Mouse (Mus musculus): ENCODE results near the gene Arid3a. TPM values are rescaled to one million over a fixed set of nuclear protein-coding genes. Genes with fewer than 3 reads are reported as not detected.

The Arid3a gene
- polyA plus RNA-seq, 1 experiment: 36.5 TPM

- H3K4me1 ChIP-seq (ENCODE audit: control insufficient read depth, insufficient read depth, low read length): peaks cover 4% of the 10 kb centered on the region
- peak overlapping the region; percentile 84 for H3K4me3 ChIP-seq (ENCODE audit: low read depth, low read length)
- H3K27ac ChIP-seq (ENCODE audit: insufficient read depth, low read length): peak overlapping the region; percentile 26
- no peaks in the 10 kb centered on the region for H3K9me3 ChIP-seq (replicated peaks; ENCODE audit: control insufficient read depth, insufficient read depth, low read length, poor library complexity, severe bottlenecking)
- TF ChIP-seq POLR2A (IDR thresholded peaks at IDR 0.05; ENCODE audit: insufficient read depth, low read length): no peak
- no peak for TF ChIP-seq CTCF (IDR thresholded peaks at IDR 0.05; ENCODE audit: low read depth, low read length)
- no peak for TF ChIP-seq EP300 (IDR thresholded peaks at IDR 0.05; ENCODE audit: insufficient read depth, low read depth, low read length)
- peak overlapping the region; percentile 87 for H3K9ac ChIP-seq (ENCODE audit: low read depth, poor library complexity, severe bottlenecking)
- no peaks in the 10 kb centered on the region for H3K36me3 ChIP-seq (ENCODE audit: control insufficient read depth, insufficient read depth, low read length, poor library complexity, severe bottlenecking)
- no peaks in the 10 kb centered on the region for H3K27me3 ChIP-seq (ENCODE audit: control insufficient read depth, insufficient read depth, low read length, poor library complexity, severe bottlenecking)
Measured at GRCm38 (mm10) chr10:79987771-79988505, 61.1 kb downstream of the Arid3a start.

DNA sequence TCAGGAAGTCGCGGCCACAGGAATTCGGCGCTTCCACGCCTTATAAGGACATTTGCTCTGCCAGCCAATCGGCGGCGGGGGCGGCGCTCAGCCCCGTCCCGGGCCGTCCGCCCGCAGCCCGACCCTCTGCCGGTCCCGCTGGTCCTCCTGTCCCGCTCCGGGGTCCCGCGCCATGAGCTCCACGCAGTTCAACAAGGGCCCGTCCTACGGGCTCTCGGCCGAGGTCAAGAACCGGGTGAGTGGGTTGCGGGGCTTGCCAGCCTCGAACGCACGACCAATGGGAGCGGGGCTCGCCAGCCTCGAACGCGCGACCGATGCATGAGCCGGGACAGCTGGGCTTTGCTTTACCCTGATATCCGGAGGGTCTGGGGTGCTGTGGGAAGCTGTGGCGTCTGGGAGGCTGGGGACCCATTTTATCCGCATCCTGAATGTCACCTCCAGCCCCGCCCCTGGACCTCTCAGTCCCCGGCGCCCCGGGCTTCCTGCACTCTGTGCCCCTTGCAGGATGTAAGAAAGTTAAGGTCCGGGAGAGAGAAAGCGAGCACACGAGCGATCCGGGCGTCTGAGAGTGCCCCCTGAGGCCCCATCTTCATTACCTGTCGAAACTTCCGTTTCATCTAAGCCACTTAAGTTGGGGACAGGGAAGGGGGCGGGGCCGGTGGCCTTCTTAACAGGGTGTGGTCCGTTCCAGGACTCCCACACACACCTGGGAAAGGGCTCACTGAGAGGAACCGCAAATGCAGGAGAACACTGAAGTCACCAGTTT, 61.8 kb downstream of the Arid3a start, which contains the start of gene Cnn2:
TSS of gene Cnn2 (plus strand) at position 79 of the 766 bp plus-strand sequence.
- peak within 1 kb of the TSS; percentile 84 for H3K4me3 ChIP-seq (ENCODE audit: low read depth, low read length)
- H3K27ac ChIP-seq (ENCODE audit: insufficient read depth, low read length): peak within 1 kb of the TSS; percentile 26
- peaks cover 4% of the 10 kb centered on the region for H3K4me1 ChIP-seq (ENCODE audit: control insufficient read depth, insufficient read depth, low read length)
- H3K9me3 ChIP-seq (replicated peaks; ENCODE audit: control insufficient read depth, insufficient read depth, low read length, poor library complexity, severe bottlenecking): no peaks in the 10 kb centered on the region
- no peaks in the 10 kb centered on the region for H3K36me3 ChIP-seq (ENCODE audit: control insufficient read depth, insufficient read depth, low read length, poor library complexity, severe bottlenecking)
- H3K9ac ChIP-seq (ENCODE audit: low read depth, poor library complexity, severe bottlenecking): peak within 1 kb of the TSS; percentile 87
- no peaks in the 10 kb centered on the region for H3K27me3 ChIP-seq (ENCODE audit: control insufficient read depth, insufficient read depth, low read length, poor library complexity, severe bottlenecking)
- TF ChIP-seq CTCF (IDR thresholded peaks at IDR 0.05; ENCODE audit: low read depth, low read length): no peak

DNA sequence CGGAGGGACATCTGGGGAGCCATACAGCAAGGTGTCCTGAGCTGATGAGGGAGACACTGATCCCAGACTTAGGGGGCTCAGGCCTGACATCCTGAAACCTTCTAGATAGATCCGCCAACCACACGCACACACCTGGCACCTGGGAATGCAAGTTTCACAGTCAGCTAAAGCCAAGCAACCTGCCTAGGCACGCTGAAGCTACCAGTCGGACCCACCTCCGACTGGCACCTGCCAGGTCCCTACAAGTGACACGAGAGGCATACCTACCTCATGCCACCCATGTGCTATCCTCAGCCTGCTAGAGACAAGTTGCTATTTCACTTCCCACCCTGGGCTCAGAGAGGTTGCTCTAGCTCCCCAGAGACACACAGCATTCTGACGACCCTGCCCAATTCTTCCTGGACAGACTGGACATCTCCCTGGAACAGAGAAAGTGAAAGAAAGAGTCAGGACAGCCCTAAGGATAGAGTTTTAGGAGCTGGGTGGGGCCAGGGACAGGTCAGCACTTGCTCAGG, 62.5 kb downstream of the Arid3a start:
- H3K9ac ChIP-seq (ENCODE audit: low read depth, poor library complexity, severe bottlenecking): peak overlapping the region; percentile 87; the same call in 1 of the 2 replicates
- peak overlapping the region; percentile 84 for H3K4me3 ChIP-seq (ENCODE audit: low read depth, low read length)
- no peak overlapping the region for H3K27ac ChIP-seq (ENCODE audit: insufficient read depth, low read length)
- peaks cover 4% of the 10 kb centered on the region for H3K4me1 ChIP-seq (ENCODE audit: control insufficient read depth, insufficient read depth, low read length)
- H3K9me3 ChIP-seq (replicated peaks; ENCODE audit: control insufficient read depth, insufficient read depth, low read length, poor library complexity, severe bottlenecking): no peaks in the 10 kb centered on the region
- no peaks in the 10 kb centered on the region for H3K36me3 ChIP-seq (ENCODE audit: control insufficient read depth, insufficient read depth, low read length, poor library complexity, severe bottlenecking)
- TF ChIP-seq CTCF (IDR thresholded peaks at IDR 0.05; ENCODE audit: low read depth, low read length) (no peak), POLR2A (IDR thresholded peaks at IDR 0.05; ENCODE audit: insufficient read depth, low read length) (no peak), EP300 (IDR thresholded peaks at IDR 0.05; ENCODE audit: insufficient read depth, low read depth, low read length) (no peak)
- H3K27me3 ChIP-seq (ENCODE audit: control insufficient read depth, insufficient read depth, low read length, poor library complexity, severe bottlenecking): no peaks in the 10 kb centered on the region

DNA sequence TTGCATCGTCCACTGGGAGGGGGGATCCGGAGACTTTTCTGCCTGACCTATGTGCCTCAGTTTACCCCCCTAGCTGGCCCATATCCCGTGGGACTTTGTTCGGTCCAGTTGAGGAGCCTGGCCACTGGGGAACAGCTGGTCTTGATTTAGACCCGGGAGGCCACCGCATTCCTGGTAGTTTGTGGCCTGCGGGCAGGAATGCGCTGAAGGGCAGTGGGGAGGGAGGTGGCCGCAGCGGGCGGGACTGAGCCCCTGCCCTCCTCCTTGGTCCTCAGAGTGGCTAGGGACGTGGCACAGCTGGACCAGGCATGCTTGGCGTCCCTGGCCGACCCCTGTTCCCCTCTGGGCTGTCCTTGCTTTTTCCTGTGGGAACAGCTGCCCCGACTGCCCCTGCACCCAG, 63.0 kb downstream of the Arid3a start:
- no peaks in the 10 kb centered on the region for H3K9me3 ChIP-seq (replicated peaks; ENCODE audit: control insufficient read depth, insufficient read depth, low read length, poor library complexity, severe bottlenecking)
- H3K27ac ChIP-seq (ENCODE audit: insufficient read depth, low read length): no peak overlapping the region
- H3K36me3 ChIP-seq (ENCODE audit: control insufficient read depth, insufficient read depth, low read length, poor library complexity, severe bottlenecking): no peaks in the 10 kb centered on the region
- peaks cover 4% of the 10 kb centered on the region for H3K4me1 ChIP-seq (ENCODE audit: control insufficient read depth, insufficient read depth, low read length)
- H3K9ac ChIP-seq (ENCODE audit: low read depth, poor library complexity, severe bottlenecking): no peak overlapping the region
- 0 out of 2 replicates have a peak overlapping the region, but pooled peaks have one; percentile 0 for H3K4me3 ChIP-seq (ENCODE audit: low read depth, low read length)
- no peaks in the 10 kb centered on the region for H3K27me3 ChIP-seq (ENCODE audit: control insufficient read depth, insufficient read depth, low read length, poor library complexity, severe bottlenecking)
- TF ChIP-seq CTCF (IDR thresholded peaks at IDR 0.05; ENCODE audit: low read depth, low read length) (no peak), POLR2A (IDR thresholded peaks at IDR 0.05; ENCODE audit: insufficient read depth, low read length) (no peak), EP300 (IDR thresholded peaks at IDR 0.05; ENCODE audit: insufficient read depth, low read depth, low read length) (no peak)

DNA sequence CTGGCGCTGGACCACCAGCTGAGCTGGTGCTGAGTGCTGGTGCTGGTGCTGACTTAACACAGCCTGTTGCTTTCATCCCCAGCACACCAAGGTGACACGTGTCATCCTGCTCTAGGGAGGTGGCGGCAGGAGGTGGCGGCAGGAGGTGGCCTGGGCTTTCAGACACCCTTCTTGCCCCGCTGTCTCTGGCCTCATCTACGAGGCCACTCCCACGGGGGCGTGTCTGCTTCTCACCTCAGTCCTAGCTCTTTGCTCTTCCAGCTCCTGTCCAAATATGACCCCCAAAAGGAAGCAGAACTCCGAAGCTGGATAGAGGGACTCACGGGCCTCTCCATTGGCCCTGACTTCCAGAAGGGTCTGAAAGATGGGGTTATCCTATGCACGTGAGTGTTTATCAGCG, 64.3 kb downstream of the Arid3a start:
- TF ChIP-seq POLR2A (IDR thresholded peaks at IDR 0.05; ENCODE audit: insufficient read depth, low read length) (no peak), CTCF (IDR thresholded peaks at IDR 0.05; ENCODE audit: low read depth, low read length) (no peak), EP300 (IDR thresholded peaks at IDR 0.05; ENCODE audit: insufficient read depth, low read depth, low read length) (no peak)
- no peaks in the 10 kb centered on the region for H3K9me3 ChIP-seq (replicated peaks; ENCODE audit: control insufficient read depth, insufficient read depth, low read length, poor library complexity, severe bottlenecking)
- H3K9ac ChIP-seq (ENCODE audit: low read depth, poor library complexity, severe bottlenecking): no peak overlapping the region
- H3K4me3 ChIP-seq (ENCODE audit: low read depth, low read length): no peak overlapping the region
- H3K4me1 ChIP-seq (ENCODE audit: control insufficient read depth, insufficient read depth, low read length): peaks cover 4% of the 10 kb centered on the region
- H3K27me3 ChIP-seq (ENCODE audit: control insufficient read depth, insufficient read depth, low read length, poor library complexity, severe bottlenecking): no peaks in the 10 kb centered on the region
- no peak overlapping the region for H3K27ac ChIP-seq (ENCODE audit: insufficient read depth, low read length)
- H3K36me3 ChIP-seq (ENCODE audit: control insufficient read depth, insufficient read depth, low read length, poor library complexity, severe bottlenecking): no peaks in the 10 kb centered on the region

- TF ChIP-seq CTCF (IDR thresholded peaks at IDR 0.05; ENCODE audit: low read depth, low read length) (peak; percentile 71), EP300 (IDR thresholded peaks at IDR 0.05; ENCODE audit: insufficient read depth, low read depth, low read length) (no peak), POLR2A (IDR thresholded peaks at IDR 0.05; ENCODE audit: insufficient read depth, low read length) (no peak)
- Histone ChIP-seq H3K36me3 (ENCODE audit: control insufficient read depth, insufficient read depth, low read length, poor library complexity, severe bottlenecking) (no peaks in the 10 kb centered on the region), H3K27ac (ENCODE audit: insufficient read depth, low read length) (no peak overlapping the region), H3K9me3 (replicated peaks; ENCODE audit: control insufficient read depth, insufficient read depth, low read length, poor library complexity, severe bottlenecking) (no peaks in the 10 kb centered on the region), H3K4me3 (ENCODE audit: low read depth, low read length) (no peak overlapping the region), H3K27me3 (ENCODE audit: control insufficient read depth, insufficient read depth, low read length, poor library complexity, severe bottlenecking) (no peaks in the 10 kb centered on the region), H3K9ac (ENCODE audit: low read depth, poor library complexity, severe bottlenecking) (no peak overlapping the region), H3K4me1 (ENCODE audit: control insufficient read depth, insufficient read depth, low read length) (peaks cover 4% of the 10 kb centered on the region)
Measured at GRCm38 (mm10) chr10:79991548-79991947, 64.7 kb downstream of the Arid3a start.
